Mouse (Mus musculus) left cerebral cortex, postnatal 14 days (tissue): ENCODE measurements around the gene Coro2a. TPM values are rescaled to one million over a fixed set of nuclear protein-coding genes. Genes with fewer than 3 reads are reported as not detected.
"Not testable (repeated sequence)": the region's sequence is repeated elsewhere in the genome, so short reads cannot be mapped to it uniquely, and the experiment has no call there.

Experiments
- DNase-seq, 2 experiments: peaks; one replicate each; pipeline ENCODE4 v3.0.0; 2021 to 2022; ENCODE audit warnings: low spot score in 2 of 2, mixed read lengths in 1 of 2
- intact Hi-C: fragments of 180-260 bp; cut with DNase I; formaldehyde crosslinking; loops from one replicate; pipeline ENCODE4 v1.15.1; 2025
- long read RNA-seq, 2 experiments: library from polyadenylated mRNA; stranded (forward); transcript quantifications; one replicate each; pipeline ENCODE4 v2.0.0; 2021
- total RNA-seq, 2 experiments: library from RNA; stranded (reverse); gene quantifications; 2 replicates each; pipeline ENCODE4 v1.2.3; 2021

Coro2a gene
- 10 to 100 TPM; 34.1 to 37.3 TPM for total RNA-seq
- long read RNA-seq, experiment 1, full-length matches to known transcripts: 8 of 15 reads
- long read RNA-seq, experiment 1, partial matches to known transcripts: 1 of 15 reads
- long read RNA-seq, experiment 1, other reads (novel, unspliced or antisense): 6 of 15 reads
- long read RNA-seq, experiment 2, full-length matches to known transcripts: 10 of 21 reads
- long read RNA-seq, experiment 2, partial matches to known transcripts: 3 of 21 reads
- long read RNA-seq, experiment 2, other reads (novel, unspliced or antisense): 8 of 21 reads

DNA sequence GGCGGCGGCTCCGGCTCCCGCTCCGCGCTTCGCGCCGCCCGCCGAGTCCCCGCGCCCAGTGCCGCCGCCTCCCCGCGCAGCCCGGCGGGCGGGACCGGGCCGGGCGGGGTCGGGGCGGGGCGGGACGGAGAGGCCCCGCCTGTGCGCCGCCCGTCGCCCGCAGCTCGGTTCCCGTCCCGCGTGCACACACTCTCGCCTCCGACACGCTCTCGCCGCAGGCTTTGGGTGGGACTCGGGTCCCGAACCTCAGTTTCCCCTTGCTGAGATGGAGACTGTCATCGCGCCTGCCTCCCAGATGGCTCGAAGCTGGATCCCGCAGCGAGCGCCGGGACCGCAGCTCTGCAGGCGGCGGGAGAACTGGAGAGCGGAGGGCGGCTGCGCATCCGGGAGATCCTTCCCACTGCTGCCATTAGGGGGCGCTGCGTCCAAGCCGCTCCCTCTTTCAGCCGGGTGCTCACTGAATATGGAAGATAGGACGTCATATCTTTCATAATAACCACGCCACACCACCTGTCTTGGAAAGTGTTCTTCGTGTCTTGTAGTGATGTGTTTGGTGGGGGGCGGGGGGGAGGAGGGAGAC is at the start of gene Coro2a:
Gene Coro2a (minus strand): TSS at position 359 of the 580 bp plus-strand sequence.
- intact Hi-C loops: no loop called here

DNA sequence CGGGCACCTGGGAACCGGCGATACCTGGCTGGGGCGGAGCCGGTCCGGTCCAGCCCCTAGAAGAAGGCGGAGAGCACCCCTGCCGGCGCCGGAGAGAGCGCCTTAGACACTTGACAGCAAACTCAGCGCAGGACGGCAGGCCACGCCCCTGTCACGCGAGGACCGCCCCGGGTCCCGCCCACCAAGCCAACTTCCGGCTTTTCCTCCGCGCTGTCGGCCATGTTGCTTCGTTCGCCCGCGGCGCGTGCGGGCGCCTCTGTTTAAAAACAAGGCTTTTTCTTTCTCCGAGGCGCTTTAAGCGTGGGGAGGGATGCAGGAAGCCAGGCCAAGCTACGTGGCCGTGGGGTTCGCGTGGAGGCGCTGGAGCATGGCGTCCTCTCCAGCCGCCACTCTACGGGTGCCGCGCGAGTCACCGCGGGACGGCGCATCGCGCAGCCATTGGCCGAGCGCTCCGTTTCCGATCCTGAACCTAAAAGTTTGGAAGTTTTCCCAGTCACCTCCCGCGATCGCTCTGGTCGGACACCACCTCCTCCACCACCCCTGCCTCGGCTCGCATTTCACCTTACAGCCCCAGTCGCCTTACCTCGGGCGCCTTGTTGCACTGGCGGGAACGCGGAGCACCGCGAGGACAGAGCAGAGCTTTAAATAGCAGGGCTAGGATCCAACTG is 48.2 kb upstream of the Coro2a start, which contains the start of gene Tbc1d2:
Gene Tbc1d2 (minus strand): TSS at position 124 of the 668 bp plus-strand sequence.
- intact Hi-C loops: loop anchor here (10.0 kb wide), 1 partner anchor 255 kb away; no protein-coding TSS in a partner anchor
- peak; percentile 83 to 92 for DNase-seq

More for the DNA sequence above, at the start of gene Coro2a:
- DNase-seq: peak; percentile 89 to 92

- no peak for DNase-seq
- intact Hi-C loops: no loop called here
Measured at GRCm38 (mm10) chr4:46649161-46649560, 47.2 kb upstream of the Coro2a start.

GRCm38 (mm10) chr4:46643676-46644112 is 41.7 kb upstream of the Coro2a start:
- intact Hi-C loops: no loop called here
- no peak for DNase-seq

- DNase-seq: no peak
- intact Hi-C loops: no loop called here
Measured at GRCm38 (mm10) chr4:46642924-46643675, 41.1 kb upstream of the Coro2a start.

- DNase-seq: no peak
- intact Hi-C loops: no loop called here
Measured at GRCm38 (mm10) chr4:46641283-46641682, 39.3 kb upstream of the Coro2a start.

DNA sequence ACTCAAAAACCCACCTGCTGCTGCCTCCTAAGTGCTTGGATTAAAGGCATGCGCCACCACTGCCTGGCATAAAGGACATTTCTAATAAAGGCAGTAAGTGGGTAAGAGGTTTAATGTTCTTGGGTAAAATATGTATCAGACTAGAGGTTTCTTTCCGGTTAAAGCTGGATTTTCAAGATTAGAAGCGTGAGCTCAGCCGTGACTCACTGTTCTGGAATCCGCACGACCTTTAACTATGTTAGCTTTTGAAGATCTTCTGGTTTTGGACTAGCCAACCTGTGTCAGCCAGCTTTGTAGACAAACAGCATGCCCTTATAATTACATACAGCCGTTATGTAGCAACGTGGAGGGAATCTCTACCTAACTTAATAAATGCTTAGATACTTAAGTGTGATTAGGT is 37.9 kb upstream of the Coro2a start:
- no peak for DNase-seq
- intact Hi-C loops: no loop called here

GRCm38 (mm10) chr4:46637250-46637649 is 35.2 kb upstream of the Coro2a start:
- intact Hi-C loops: not testable (repeated sequence)

GRCm38 (mm10) chr4:46635702-46636430 is 33.9 kb upstream of the Coro2a start:
- DNase-seq: no peak
- intact Hi-C loops: no loop called here

More at GRCm38 (mm10) chr4:46637250-46637649, 35.2 kb upstream of the Coro2a start:
- DNase-seq: not testable (repeated sequence)

DNA sequence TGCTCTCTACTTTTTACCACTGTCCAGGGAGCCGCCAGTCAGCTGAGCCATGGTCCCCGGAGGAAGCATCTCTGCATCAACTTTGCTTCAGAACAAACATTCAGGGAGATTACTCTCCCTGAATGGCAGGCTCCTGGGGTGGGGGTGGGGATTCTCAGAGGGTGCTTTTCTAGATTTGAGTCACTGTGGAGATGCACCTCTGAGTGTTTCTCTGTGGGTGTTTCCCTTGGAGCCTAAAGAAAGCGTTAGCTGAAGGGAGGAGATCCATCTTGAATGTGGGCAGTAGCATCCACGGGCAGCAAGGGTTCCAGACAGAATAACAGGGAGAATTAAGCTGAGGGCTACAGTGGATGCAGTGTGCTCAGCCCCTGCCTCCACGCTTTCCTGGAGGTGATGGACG is 32.9 kb upstream of the Coro2a start:
- intact Hi-C loops: no loop called here
- DNase-seq: no peak

DNA sequence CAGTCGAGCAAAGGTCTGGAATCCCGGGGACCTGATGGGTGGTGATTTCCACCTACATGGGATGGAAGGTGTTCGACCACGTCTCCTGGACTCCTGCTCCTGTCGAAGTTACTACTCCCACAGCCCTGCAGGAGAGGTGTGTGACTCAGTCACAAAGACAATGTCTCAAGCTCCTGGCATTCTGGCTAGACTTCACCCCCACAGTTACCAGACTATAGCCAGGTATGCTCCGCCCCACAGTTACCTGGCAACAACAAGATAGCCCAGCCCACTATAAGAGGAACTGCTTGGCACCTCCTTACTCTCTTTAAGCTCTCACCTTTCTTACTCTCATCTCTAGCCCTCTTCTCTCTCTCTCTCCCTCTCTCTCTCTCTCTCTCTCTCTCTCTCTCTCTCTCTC is 31.6 kb upstream of the Coro2a start:
- DNase-seq, intact Hi-C loops: not testable (repeated sequence)

DNA sequence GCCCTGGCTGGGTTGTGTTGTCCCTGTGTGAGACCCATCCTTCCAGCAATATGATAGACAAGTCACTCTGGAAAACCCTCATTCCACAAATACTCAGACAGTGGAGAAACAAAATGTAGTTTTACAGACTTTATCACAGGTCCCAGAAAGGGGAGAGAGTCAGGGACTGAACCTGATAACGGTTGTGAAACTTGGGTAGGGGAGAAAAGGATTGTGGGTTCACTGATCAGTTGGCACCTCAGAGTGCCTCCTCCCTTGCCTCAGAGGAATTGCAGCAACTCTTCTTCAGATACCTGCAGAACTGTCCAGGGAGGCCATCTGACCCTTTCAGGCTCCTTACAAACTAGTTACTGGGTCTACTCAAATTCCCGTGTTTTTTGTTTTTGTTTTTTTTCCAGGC is 30.5 kb upstream of the Coro2a start:
- intact Hi-C loops: no loop called here
- no peak for DNase-seq

- intact Hi-C loops: no loop called here
Measured at GRCm38 (mm10) chr4:46630390-46630789, 28.4 kb upstream of the Coro2a start.

GRCm38 (mm10) chr4:46628873-46629272 is 26.9 kb upstream of the Coro2a start:
- intact Hi-C loops: no loop called here
- DNase-seq: no peak

More at GRCm38 (mm10) chr4:46630390-46630789, 28.4 kb upstream of the Coro2a start:
- DNase-seq: no peak

- intact Hi-C loops: no loop called here
- no peak for DNase-seq
Measured at GRCm38 (mm10) chr4:46628081-46628480, 26.1 kb upstream of the Coro2a start.

GRCm38 (mm10) chr4:46625101-46625500 is 23.1 kb upstream of the Coro2a start:
- DNase-seq: no peak
- intact Hi-C loops: no loop called here

DNA sequence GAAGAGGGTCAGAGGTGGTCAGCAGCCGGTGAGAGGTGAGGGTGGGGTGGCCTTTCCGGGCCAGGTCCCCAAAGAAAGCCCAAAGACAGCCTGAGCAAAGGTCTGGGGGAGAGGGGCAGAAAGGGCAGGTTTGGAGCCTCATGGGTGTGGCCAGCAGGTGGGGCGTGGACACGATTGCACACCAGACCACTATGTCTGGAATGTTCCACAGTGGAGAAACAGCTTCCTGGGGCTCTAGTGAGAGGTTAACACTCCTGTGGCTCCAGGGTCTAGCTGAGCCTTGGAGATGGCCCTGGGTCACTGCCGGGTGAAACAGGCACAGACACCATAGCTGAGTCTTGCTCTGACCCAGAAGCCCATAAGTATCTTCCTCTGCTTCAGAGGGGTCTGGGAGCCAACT is 21.0 kb upstream of the Coro2a start:
- no peak for DNase-seq
- intact Hi-C loops: no loop called here

GRCm38 (mm10) chr4:46620946-46621345 is 18.9 kb upstream of the Coro2a start:
- DNase-seq: no peak
- intact Hi-C loops: no loop called here

GRCm38 (mm10) chr4:46620330-46620729 is 18.3 kb upstream of the Coro2a start:
- DNase-seq: no peak

More at GRCm38 (mm10) chr4:46620330-46620729, 18.3 kb upstream of the Coro2a start:
- intact Hi-C loops: no loop called here
